Comparison of ENCODE assay signal across 8 mouse cellular contexts in the genomic region with DNA sequence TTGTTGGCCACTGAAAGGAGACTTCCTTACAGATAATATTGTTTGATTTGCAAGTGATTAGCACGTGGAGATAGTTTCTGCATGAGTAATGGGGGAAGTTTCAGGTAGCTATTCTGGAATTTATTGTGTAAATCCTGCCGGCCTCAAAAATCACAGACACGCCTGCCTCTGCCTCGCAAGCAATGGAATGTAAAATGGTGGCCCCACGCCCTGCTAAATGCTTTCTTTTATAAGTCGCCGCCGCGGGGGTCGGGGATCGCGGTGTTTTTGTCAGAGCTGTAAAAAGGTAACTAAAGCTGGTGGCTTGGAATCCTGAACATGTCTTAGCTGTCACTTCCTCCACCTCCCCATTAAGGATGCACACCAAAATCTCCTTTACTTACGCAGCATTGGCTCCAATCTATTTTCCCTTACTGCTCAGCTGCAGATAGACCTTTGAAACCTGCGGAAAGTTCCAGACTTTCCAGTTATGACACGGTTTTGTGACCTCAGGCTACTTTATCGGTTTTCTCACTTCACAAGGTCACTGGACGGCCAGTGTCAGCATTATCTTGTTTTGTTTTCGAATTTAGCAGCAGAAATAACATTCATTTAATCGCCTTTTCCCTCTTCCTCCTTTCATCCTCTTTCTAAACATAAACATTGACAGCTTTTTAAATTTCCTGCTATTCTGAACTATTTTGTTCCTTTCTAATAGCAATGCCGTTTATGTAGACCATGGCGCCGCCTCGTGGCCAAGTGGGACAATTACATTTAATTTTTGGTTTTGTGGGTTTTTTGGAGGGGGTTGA. TPM values are rescaled to one million over a fixed set of nuclear protein-coding genes. Genes with fewer than 3 reads are reported as not detected.
DNase-seq lines count a peak whose midpoint lies in the region; ATAC-seq lines count a peak whose summit lies in the region.

No protein-coding gene starts in this region.

- ATAC-seq in liver, embryonic 15.5 days (ENCODE audit: insufficient read depth) = no peak
- no peak for ATAC-seq in neural tube, embryonic 15.5 days (ENCODE audit: low FRiP score)
- no peak; the same call in 1 of the 2 replicates for ATAC-seq in monocyte, adult 5-6 weeks (replicated peaks; ENCODE audit: insufficient number of reproducible peaks, low FRiP score, low TSS enrichment, poor library complexity, severe bottlenecking)

- DNase-seq in 3134 (ENCODE audit: extremely low read depth, insufficient read length, low spot score) = peak; percentile 15
- DNase-seq in B cell, adult 2 months = peak; percentile 79 to 80
- DNase-seq in gastrocnemius, postnatal 10 days = peak; percentile 60
- DNase-seq in kidney, adult 9 months = peak; percentile 57

- H3K36me3 ChIP-seq in liver, embryonic 15.5 days (replicated peaks) = no peaks in the 10 kb centered on the region
- no peaks in the 10 kb centered on the region for H3K36me3 ChIP-seq in neural tube, embryonic 15.5 days

- peak overlapping the region; percentile 37 for H3K4me3 ChIP-seq in brown adipose tissue, adult 24 weeks (ENCODE audit: insufficient read depth, low read depth, low read length)
- peak overlapping the region; percentile 28 for H3K4me3 ChIP-seq in liver, embryonic 15.5 days (replicated peaks)
- H3K4me3 ChIP-seq in neural tube, embryonic 15.5 days (replicated peaks) = no peak overlapping the region

- 21% methylated on average over 23 of the region's 23 CpGs for WGBS in liver, embryonic 15.5 days (ENCODE audit: insufficient replicate concordance)
- WGBS in neural tube, embryonic 15.5 days = 31% methylated on average over 23 of the region's 23 CpGs

- peaks cover 4% of the 10 kb centered on the region; the same call in 1 of the 2 replicates for H3K9me3 ChIP-seq in liver, embryonic 15.5 days (replicated peaks)
- H3K9me3 ChIP-seq in neural tube, embryonic 15.5 days (replicated peaks) = no peaks in the 10 kb centered on the region; the same call in 1 of the 2 replicates

- no peak overlapping the region for H3K9ac ChIP-seq in liver, embryonic 15.5 days
- no peak overlapping the region for H3K9ac ChIP-seq in neural tube, embryonic 15.5 days (replicated peaks)

- no peak overlapping the region for H3K27ac ChIP-seq in brown adipose tissue, adult 24 weeks (replicated peaks; ENCODE audit: low read depth, low read length)
- H3K27ac ChIP-seq in liver, embryonic 15.5 days (replicated peaks) = 0 out of 2 replicates have a peak overlapping the region, but pooled peaks have one; percentile 24
- H3K27ac ChIP-seq in neural tube, embryonic 15.5 days (replicated peaks) = no peak overlapping the region

- H3K27me3 ChIP-seq in liver, embryonic 15.5 days = no peaks in the 10 kb centered on the region
- no peaks in the 10 kb centered on the region for H3K27me3 ChIP-seq in neural tube, embryonic 15.5 days (replicated peaks)

- no peaks in the 10 kb centered on the region for H3K4me1 ChIP-seq in brown adipose tissue, adult 24 weeks (ENCODE audit: control insufficient read depth, insufficient read depth, insufficient read length, low read length)
- H3K4me1 ChIP-seq in liver, embryonic 15.5 days (replicated peaks) = peaks cover 5% of the 10 kb centered on the region; the same call in 1 of the 2 replicates
- H3K4me1 ChIP-seq in neural tube, embryonic 15.5 days = 0 out of 2 replicates have a peak, but pooled peaks cover 4% of the 10 kb centered on the region

- H3K4me2 ChIP-seq in liver, embryonic 15.5 days = peak overlapping the region; percentile 55
- H3K4me2 ChIP-seq in neural tube, embryonic 15.5 days = 0 out of 2 replicates have a peak overlapping the region, but pooled peaks have one; percentile 19

RNA-seq across cellular contexts. Expression of a gene that starts 25.6 kb away (rescaled TPM):
- 9.8 and 10.1 TPM in 2 replicates for polyA plus RNA-seq in brown adipose tissue, adult 24 weeks (2012; ENCODE audit: insufficient read depth, insufficient read length, missing spikeins)
- 10 to 100 TPM; 20.4 to 25.9 TPM for total RNA-seq in gastrocnemius, postnatal 10 days (2021)
- polyA plus RNA-seq in liver, embryonic 15.5 days (2015; fragmentation: Nextera tagmentation; extraction: Ambion mirVana) = 2.8 and 3.4 TPM in 2 replicates
- 12.7 and 13.2 TPM in 2 replicates for polyA plus RNA-seq in neural tube, embryonic 15.5 days (2015; fragmentation: Nextera tagmentation; extraction: Ambion mirVana)
- 26.7 to 41.5 TPM (median 30.2 TPM) in 3 replicates for total RNA-seq in monocyte, adult 5-6 weeks (2017)

Comparison
In these comparisons a context has a peak if more than half of its experiments do, and no peak if none do; other contexts are left out.
1. DNase-seq: peak in every context shown above with its lines; median percentile 80 in B cell, adult 2 months; 60 in gastrocnemius, postnatal 10 days; 57 in kidney, adult 9 months; 15 in 3134.